Comparison of ENCODE assay signal across 9 mouse cellular contexts in the genomic region with DNA sequence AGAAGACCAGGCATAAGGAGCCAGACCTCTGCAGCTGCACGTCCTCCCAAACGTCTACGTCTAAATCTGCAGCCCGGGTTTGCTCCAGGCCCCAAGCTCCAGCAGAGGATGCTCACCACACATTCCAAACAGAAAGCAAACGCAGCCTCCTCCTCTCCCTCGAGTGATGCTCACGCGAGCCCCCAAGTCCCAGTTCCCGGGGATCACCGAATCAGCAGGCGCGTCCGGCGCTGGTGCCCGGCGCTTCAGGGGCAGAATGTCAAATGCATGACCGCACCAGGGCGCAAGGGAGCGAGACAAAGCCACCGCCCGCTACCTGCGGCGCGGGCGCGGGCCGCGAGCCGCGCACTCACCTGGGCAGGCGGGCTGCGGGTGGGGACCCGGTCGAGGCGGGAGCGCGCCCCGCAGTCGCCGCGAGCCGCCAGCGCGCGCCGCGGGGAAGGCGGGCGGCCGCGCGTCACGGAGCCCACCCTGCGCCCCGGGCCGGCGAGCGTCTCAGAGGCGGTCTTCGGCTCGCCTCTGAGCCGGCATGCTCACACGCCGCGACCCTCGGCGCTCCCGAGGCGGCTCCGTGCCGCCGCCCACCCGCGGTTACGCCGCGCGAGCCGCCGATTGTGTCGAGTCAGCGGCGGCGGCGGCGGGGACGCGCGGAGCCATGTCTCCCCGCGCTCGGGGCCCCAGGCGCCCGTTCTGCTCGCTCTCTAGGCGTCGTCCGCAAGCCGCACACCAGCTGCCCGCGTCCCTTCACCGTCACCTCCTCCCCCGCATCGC. TPM values are rescaled to one million over a fixed set of nuclear protein-coding genes. Genes with fewer than 3 reads are reported as not detected.
DNase-seq lines count a peak whose midpoint lies in the region; ATAC-seq and TF ChIP-seq lines count a peak whose summit lies in the region.
"Had no signal": no experiment of that assay in that cellular context is flagged by ENCODE, and none has a peak within 500 bp of the region (broad histone marks: within the 10 kb centered on the region; RNA-seq: fewer than 3 reads in every experiment).

No protein-coding gene starts in this region.

- WGBS in spleen, adult 2 months: under 1% methylated on average over 102 of the region's 104 CpGs
- WGBS in forebrain, embryonic 10.5 days: under 1% methylated on average over 90 of the region's 104 CpGs
- WGBS in heart, embryonic 13.5 days: under 1% methylated on average over 104 of the region's 104 CpGs
- under 1% methylated on average over 58 of the region's 104 CpGs for WGBS in liver, embryonic 11.5 days
- 1% methylated on average over 91 of the region's 104 CpGs for WGBS in neural tube, embryonic 13.5 days

- peak overlapping the region; percentile 72 for H3K4me2 ChIP-seq in heart, embryonic 13.5 days
- peak overlapping the region; percentile 83 for H3K4me2 ChIP-seq in liver, embryonic 11.5 days
- H3K4me2 ChIP-seq in neural tube, embryonic 13.5 days: peak overlapping the region; percentile 57

- H3K4me1 ChIP-seq in spleen, adult 2 months (ENCODE audit: control insufficient read depth, insufficient read depth, insufficient read length): no peaks in the 10 kb centered on the region; the same call in 1 of the 2 replicates
- peaks cover 11% of the 10 kb centered on the region for H3K4me1 ChIP-seq in forebrain, embryonic 10.5 days
- H3K4me1 ChIP-seq in heart, embryonic 13.5 days: no peaks in the 10 kb centered on the region
- H3K4me1 ChIP-seq in liver, embryonic 11.5 days (replicated peaks; ENCODE audit: control insufficient read depth, insufficient read depth, low read length): no peaks in the 10 kb centered on the region
- peaks cover 19% of the 10 kb centered on the region for H3K4me1 ChIP-seq in neural tube, embryonic 13.5 days (replicated peaks)

- H3K9me3 ChIP-seq in forebrain, embryonic 10.5 days: no peaks in the 10 kb centered on the region
- H3K9me3 ChIP-seq in heart, embryonic 13.5 days: no peaks in the 10 kb centered on the region
- H3K9me3 ChIP-seq in liver, embryonic 11.5 days (ENCODE audit: control insufficient read depth, low read length): no peaks in the 10 kb centered on the region
- H3K9me3 ChIP-seq in neural tube, embryonic 13.5 days: no peaks in the 10 kb centered on the region

- no peak for DNase-seq in spleen, adult 2 months (ENCODE audit: low read depth in 1 of 2, low spot score in 2 of 2)
- DNase-seq in spleen, adult 18-20 months: no peak
- peak; percentile 68 for DNase-seq in forebrain, embryonic 10.5 days (ENCODE audit: extremely low spot score, low spot score)
- peak; percentile 18 to 47 for DNase-seq in kidney, postnatal 25 days
- peak; percentile 70 for DNase-seq in liver, embryonic 11.5 days (ENCODE audit: low spot score)
- DNase-seq in thymus, postnatal 36 days: peak; percentile 2 to 11

- no peaks in the 10 kb centered on the region for H3K36me3 ChIP-seq in spleen, adult 2 months (ENCODE audit: control insufficient read depth, insufficient read depth, low read length)
- no peaks in the 10 kb centered on the region for H3K36me3 ChIP-seq in forebrain, embryonic 10.5 days (replicated peaks)
- H3K36me3 ChIP-seq in heart, embryonic 13.5 days: no peaks in the 10 kb centered on the region
- H3K36me3 ChIP-seq in liver, embryonic 11.5 days (ENCODE audit: control insufficient read depth, insufficient read depth, low read length): no peaks in the 10 kb centered on the region
- no peaks in the 10 kb centered on the region for H3K36me3 ChIP-seq in neural tube, embryonic 13.5 days

- TF ChIP-seq POLR2A in spleen, adult 2 months (IDR thresholded peaks at IDR 0.05; ENCODE audit: low read depth, low read length): no peak

- peaks cover 12% of the 10 kb centered on the region for H3K27me3 ChIP-seq in spleen, adult 2 months (ENCODE audit: control insufficient read depth, insufficient read depth, low read length)
- peaks cover 53% of the 10 kb centered on the region for H3K27me3 ChIP-seq in forebrain, embryonic 10.5 days (ENCODE audit: poor library complexity, severe bottlenecking)
- H3K27me3 ChIP-seq in heart, embryonic 13.5 days (replicated peaks): no peaks in the 10 kb centered on the region
- peaks cover 41% of the 10 kb centered on the region for H3K27me3 ChIP-seq in liver, embryonic 11.5 days (replicated peaks; ENCODE audit: control insufficient read depth, insufficient read depth, low read length)
- H3K27me3 ChIP-seq in neural tube, embryonic 13.5 days: peaks cover 12% of the 10 kb centered on the region; the same call in 1 of the 2 replicates
- H3K27me3 ChIP-seq: CH12.LX had no signal

- TF ChIP-seq CTCF in spleen, adult 2 months (IDR thresholded peaks at IDR 0.05; ENCODE audit: extremely low read depth, insufficient read depth, insufficient read length, insufficient replicate concordance): no peak

- H3K9ac ChIP-seq in heart, embryonic 13.5 days: peak overlapping the region; percentile 92
- H3K9ac ChIP-seq in liver, embryonic 11.5 days (ENCODE audit: low read depth, low read length): peak overlapping the region; percentile 62
- peak overlapping the region; percentile 94 for H3K9ac ChIP-seq in neural tube, embryonic 13.5 days

- no peak overlapping the region for H3K27ac ChIP-seq in spleen, adult 2 months (ENCODE audit: insufficient read depth, low read length)
- peak overlapping the region; percentile 88 for H3K27ac ChIP-seq in forebrain, embryonic 10.5 days
- H3K27ac ChIP-seq in heart, embryonic 13.5 days (replicated peaks): peak overlapping the region; percentile 83
- H3K27ac ChIP-seq in liver, embryonic 11.5 days (ENCODE audit: low read depth, low read length): no peak overlapping the region
- H3K27ac ChIP-seq in neural tube, embryonic 13.5 days (replicated peaks): peak overlapping the region; percentile 98

- H3K4me3 ChIP-seq in spleen, adult 2 months (ENCODE audit: extremely low read depth, insufficient read depth, insufficient read length): peak overlapping the region; percentile 44; the same call in 1 of the 2 replicates
- peak overlapping the region; percentile 78 for H3K4me3 ChIP-seq in forebrain, embryonic 10.5 days
- H3K4me3 ChIP-seq in heart, embryonic 13.5 days: peak overlapping the region; percentile 69
- peak overlapping the region; percentile 71 for H3K4me3 ChIP-seq in liver, embryonic 11.5 days (ENCODE audit: low read depth, low read length)
- peak overlapping the region; percentile 89 for H3K4me3 ChIP-seq in neural tube, embryonic 13.5 days

- ATAC-seq in heart, embryonic 13.5 days (ENCODE audit: extremely low read depth, insufficient number of reproducible peaks, low FRiP score, low TSS enrichment): peak; percentile 51
- peak; percentile 45 for ATAC-seq in liver, embryonic 11.5 days (replicated peaks; ENCODE audit: low FRiP score)
- peak; percentile 92 for ATAC-seq in neural tube, embryonic 13.5 days (ENCODE audit: low read depth)

RNA-seq across cellular contexts. Expression of gene Hecw2, which starts 0.6 kb away (rescaled TPM):
- polyA plus RNA-seq in spleen, adult 2 months (2012; rRNA removed): 0.19 and 0.21 TPM in 2 replicates
- polyA plus RNA-seq in forebrain, embryonic 10.5 days (2016; fragmentation: Nextera tagmentation; extraction: Ambion mirVana): 2.6 and 3.2 TPM in 2 replicates
- 4.9 and 6.0 TPM in 2 replicates for polyA plus RNA-seq in heart, embryonic 13.5 days (2015; fragmentation: Nextera tagmentation; extraction: Ambion mirVana)
- polyA plus RNA-seq in liver, embryonic 11.5 days (2014; fragmentation: Nextera tagmentation; extraction: Ambion mirVana): 1.8 TPM in 2 replicates
- polyA plus RNA-seq in neural tube, embryonic 13.5 days (2015; fragmentation: Nextera tagmentation; extraction: Ambion mirVana): 8.3 and 10.2 TPM in 2 replicates

RNA-seq across cellular contexts. Expression of gene Ccdc150, which starts 56.1 kb away (rescaled TPM):
- polyA plus RNA-seq in spleen, adult 2 months (2012; rRNA removed): 0.05 TPM in 1 of 2 replicates, not detected in the other
- 1.1 and 1.2 TPM in 2 replicates for polyA plus RNA-seq in forebrain, embryonic 10.5 days (2016; fragmentation: Nextera tagmentation; extraction: Ambion mirVana)
- polyA plus RNA-seq in heart, embryonic 13.5 days (2015; fragmentation: Nextera tagmentation; extraction: Ambion mirVana): 0.27 and 0.38 TPM in 2 replicates
- polyA plus RNA-seq in liver, embryonic 11.5 days (2014; fragmentation: Nextera tagmentation; extraction: Ambion mirVana): 0.47 and 0.52 TPM in 2 replicates
- 0.21 TPM in 1 of 2 replicates, not detected in the other for polyA plus RNA-seq in neural tube, embryonic 13.5 days (2015; fragmentation: Nextera tagmentation; extraction: Ambion mirVana)

Comparison
In these comparisons a context has a peak if more than half of its experiments do, and no peak if none do; other contexts are left out.
1. DNase-seq: peak in forebrain, embryonic 10.5 days (single experiment), kidney, postnatal 25 days (2 of 2), liver, embryonic 11.5 days (single experiment) and thymus, postnatal 36 days (2 of 2); none in spleen, adult 2 months (0 of 2) and spleen, adult 18-20 months (0 of 2).
2. H3K27ac ChIP-seq: peak in forebrain, embryonic 10.5 days (single experiment), heart, embryonic 13.5 days (single experiment) and neural tube, embryonic 13.5 days (single experiment); none in spleen, adult 2 months (single experiment) and liver, embryonic 11.5 days (single experiment).
3. Peak in every context shown above with its lines, with median percentiles within 50 percentile points of each other: H3K4me3 ChIP-seq, ATAC-seq, H3K4me2 ChIP-seq and H3K9ac ChIP-seq.